Mouse (Mus musculus) cerebellum, adult 11 months (tissue): ENCODE measurements around the gene Gtf2a2.

Experiments used
- DNase-seq: peaks from one replicate; pipeline ENCODE4 v3.0.0; 2022

Gene Gtf2a2

GRCm38 (mm10) chr9:70012408-70012901 lies at the start of gene Gtf2a2:
Gene Gtf2a2 (plus strand): TSS chr9:70012550.
- DNase-seq, result peak; percentile 87

GRCm38 (mm10) chr9:69964370-69964769 lies 48.0 kb upstream of the Gtf2a2 start:
- DNase-seq, result no peak

DNA sequence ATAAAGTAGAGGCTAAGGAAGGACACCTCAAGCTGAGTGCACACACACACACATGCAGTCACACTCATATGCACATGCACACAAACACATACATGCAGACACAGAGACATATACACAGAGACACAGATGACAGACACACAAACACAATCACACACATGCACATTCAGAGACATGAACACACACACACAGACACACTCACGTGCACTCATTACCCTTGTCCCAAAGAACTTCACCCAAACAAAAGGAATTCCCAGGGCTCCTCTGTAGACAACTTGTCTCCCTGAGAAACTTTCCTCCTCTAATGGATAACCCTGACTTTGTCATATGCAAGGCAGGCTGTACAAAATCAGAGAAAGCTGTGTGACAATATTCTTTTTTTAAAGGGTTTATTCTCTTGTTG lies 26.8 kb upstream of the Gtf2a2 start:
- DNase-seq, result no peak

DNA sequence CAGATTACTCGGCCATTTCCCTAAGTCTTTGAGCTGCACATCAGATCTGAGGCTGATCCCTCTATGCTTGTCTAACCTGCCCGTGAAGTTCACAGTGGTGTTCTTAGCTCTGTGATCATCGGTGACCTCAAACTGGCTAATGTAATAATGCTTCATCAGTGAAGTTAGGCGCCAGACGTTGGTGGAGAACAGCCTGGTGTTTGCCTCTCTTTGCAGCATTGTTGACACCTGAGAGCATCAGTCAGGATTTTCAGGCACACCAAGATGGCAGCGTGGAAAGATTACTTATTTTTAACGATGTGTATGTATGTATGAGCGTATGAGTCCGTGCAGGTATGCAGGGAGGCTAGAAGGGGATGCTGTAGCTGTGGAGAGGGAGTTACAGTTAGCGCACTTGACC lies 26.3 kb upstream of the Gtf2a2 start:
- DNase-seq, result no peak

GRCm38 (mm10) chr9:69986571-69986970 lies 25.8 kb upstream of the Gtf2a2 start:
- no peak for DNase-seq

DNA sequence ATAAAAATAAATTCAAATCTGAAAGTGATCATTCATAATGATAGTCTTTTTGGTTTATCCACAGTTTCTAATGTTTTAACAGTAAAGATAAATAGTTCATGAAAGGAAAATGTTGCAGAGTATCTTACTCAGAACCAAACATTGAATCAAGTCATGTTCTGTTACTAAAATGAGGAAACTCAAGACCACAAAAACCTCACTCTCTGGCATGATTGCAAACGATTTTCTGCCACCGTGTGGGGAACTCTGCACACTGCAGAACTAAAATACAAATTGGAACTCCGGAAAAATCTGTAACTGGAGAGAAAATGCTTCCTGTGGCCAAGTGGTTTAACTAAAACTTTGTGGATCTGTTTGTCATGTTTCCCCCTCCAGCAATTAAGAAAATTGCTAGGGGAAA lies 24.8 kb upstream of the Gtf2a2 start:
- DNase-seq, result peak; percentile 21

- no peak for DNase-seq
Observed at GRCm38 (mm10) chr9:69988706-69989302, 23.5 kb upstream of the Gtf2a2 start.

DNA sequence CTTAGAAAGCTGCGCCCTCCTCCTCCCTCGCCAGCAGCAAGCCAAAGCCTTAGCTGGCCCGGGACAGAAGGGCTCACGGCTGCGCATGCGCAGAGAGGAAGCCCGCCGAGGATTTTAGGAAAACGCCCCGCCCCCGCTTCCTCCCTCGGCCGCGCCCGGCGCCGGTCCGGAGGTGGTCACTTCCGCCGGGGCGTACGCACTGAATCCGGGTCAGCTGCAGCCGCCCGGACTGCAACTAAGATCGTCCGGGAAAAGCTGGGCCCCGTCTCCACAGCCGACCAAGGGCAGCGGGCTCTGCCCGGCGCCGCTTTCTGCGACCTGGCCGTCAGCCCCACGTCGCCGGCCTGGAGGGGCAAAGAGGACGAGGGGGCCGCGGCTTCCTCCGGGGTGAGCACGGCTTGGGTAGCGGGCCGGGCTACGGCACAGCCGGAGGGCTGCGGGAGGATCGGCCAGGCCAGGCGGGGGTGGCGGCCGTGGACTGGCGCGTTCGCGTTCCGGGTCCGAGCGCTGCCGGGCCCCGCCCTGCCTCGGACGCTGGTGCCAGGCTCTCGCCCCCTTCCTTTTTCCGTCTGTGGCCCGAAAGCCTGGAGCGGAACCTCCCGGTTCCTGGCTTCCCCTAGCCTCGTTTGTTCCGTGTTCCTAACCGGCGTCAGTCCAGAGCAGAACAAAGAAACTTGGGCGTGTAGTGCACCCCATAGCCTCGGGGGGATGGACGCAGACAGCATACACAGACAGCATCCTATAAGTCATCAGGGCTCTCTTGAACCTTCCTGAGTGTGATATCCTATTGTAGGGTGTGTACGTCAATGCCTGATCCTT lies 22.8 kb upstream of the Gtf2a2 start, which contains the start of gene Bnip2:
Gene Bnip2 (plus strand): TSS at position 164 of the 819 bp plus-strand sequence.
- peak; percentile 97 for DNase-seq

- no peak for DNase-seq
Observed at GRCm38 (mm10) chr9:69990346-69990745, 22.0 kb upstream of the Gtf2a2 start.

DNA sequence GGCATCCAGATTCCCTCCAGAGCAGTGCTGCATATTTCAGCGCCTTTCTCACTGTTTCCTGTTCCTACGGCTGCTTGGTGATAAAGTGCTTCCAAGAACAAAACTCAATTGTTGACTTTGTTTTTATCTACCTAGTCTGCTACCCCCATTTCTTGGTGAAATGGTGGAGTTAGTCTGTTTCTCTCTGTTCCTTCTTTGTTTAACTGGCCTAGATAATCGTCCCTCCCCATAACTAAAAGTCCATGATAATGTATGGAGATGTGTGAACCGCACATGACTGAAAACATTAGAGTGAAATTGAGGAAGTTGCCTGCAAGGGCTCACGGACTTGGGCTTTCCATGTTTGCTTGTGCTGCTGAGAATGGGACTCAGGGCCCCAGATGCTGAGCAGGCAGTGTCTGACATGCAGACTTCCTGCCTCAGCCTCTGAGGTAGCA lies 19.5 kb upstream of the Gtf2a2 start:
- no peak for DNase-seq

- DNase-seq, result no peak
Observed at GRCm38 (mm10) chr9:69993479-69993878, 18.9 kb upstream of the Gtf2a2 start.

DNA sequence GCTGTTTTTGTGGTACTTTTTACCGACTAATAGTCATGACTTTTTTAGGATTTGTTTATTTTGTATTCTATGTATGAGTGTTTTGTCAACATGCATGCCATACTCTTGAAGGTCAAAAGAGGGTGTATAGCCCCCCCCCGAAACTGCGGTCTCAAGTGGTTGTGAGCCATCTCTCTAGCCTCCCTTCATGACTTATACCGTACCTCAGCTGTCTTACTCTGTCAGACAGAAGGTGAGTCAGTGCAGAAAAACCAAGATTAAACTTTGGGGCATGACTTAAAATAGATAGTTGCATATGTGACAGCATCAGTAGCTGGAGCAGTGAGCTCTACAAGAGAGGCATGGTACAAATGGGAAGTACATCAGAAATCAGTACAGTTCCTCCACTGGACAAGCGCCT lies 17.8 kb upstream of the Gtf2a2 start:
- DNase-seq, result no peak

DNA sequence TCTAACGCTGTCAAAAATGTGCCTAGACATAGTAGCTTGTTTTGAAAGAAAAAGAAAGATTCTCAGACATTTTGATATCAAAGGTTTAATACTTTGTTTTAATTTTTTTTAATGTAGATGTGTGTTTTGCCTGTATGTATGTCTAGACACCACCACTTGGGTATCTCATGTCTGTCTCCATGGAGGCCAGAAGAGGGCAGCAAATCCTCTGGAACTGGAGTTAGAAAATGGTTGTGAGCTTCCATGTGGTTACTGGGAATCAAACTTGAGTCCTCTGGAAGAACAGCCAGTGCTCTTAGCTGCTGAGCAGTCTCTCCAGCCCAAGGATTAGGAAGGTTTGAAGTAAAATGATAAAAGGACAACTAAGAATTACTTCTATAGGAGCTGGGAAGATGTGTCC lies 13.0 kb upstream of the Gtf2a2 start:
- DNase-seq, result no peak

- DNase-seq, result no peak
Observed at GRCm38 (mm10) chr9:70003516-70003915, 8.8 kb upstream of the Gtf2a2 start.

- no peak for DNase-seq
Observed at GRCm38 (mm10) chr9:70006984-70007383, 5.4 kb upstream of the Gtf2a2 start.

- no peak for DNase-seq
Observed at GRCm38 (mm10) chr9:70007506-70008248, 4.7 kb upstream of the Gtf2a2 start.

GRCm38 (mm10) chr9:70009754-70010304 lies 2.5 kb upstream of the Gtf2a2 start:
- DNase-seq, result no peak

DNA sequence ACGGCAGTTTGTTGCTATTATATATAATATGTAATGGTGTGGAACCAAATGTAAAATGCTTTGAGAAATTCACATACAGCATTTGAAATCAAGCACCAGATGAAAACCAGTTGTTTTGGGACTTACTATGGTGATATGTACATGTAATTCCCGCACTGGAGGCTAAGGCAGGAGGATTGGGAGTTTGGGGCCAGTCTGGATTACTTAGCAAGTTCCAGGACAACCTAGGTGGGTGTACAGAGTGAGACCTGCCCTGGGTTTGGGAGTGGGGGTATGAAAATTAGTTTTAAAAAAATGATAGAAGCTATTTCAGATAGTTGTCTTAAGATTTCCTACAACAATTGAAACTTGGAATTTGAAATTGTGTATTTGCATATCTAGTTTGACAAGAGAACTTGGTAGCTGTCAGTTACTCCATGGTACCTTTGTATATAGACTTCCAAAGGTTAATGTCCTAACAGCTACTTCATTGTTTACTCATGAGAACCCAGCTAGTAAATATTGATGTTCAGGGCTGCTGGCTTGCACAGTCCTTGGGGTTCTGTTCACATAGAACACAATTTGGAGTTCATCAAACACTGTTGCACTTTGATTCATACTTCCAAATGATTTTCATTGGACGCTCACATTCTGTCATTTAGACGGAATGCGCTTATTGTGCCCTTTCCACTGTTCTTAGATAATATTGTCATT lies 1.4 kb upstream of the Gtf2a2 start:
- no peak for DNase-seq

GRCm38 (mm10) chr9:70011537-70012407 lies 578 bp upstream of the Gtf2a2 start:
- DNase-seq, result no peak

- DNase-seq, result no peak
Observed at GRCm38 (mm10) chr9:70015632-70016031, 3.3 kb downstream of the Gtf2a2 start.

GRCm38 (mm10) chr9:70018879-70019278 lies 6.5 kb downstream of the Gtf2a2 start:
- no peak for DNase-seq

DNA sequence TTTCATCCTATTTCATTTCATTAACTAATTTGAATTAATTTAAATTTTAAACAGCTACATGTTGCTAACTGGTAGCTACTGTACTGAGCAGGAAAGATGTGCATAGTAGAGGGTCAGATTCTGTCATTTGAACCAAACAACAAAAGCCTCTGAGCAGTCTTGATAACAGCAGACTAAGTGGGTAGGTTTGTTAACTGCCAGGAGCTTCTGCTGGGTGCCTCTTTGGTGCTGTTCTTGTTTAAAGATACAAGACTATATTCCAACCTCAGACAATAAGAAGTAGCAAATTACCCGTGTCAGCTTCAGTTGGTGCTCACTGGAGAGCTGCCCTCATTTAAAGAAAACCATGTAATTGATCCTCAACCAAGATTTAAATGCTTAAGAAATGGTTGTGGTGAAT lies 9.3 kb downstream of the Gtf2a2 start:
- no peak for DNase-seq
